Mouse (Mus musculus) c-Kit-positive CD71-negative TER-119-negative erythroid progenitor cells, embryonic 14.5 days (primary cell): ENCODE results near the gene Tle4.

Experiments used
- DNase-seq: peaks from one replicate; pipeline ENCODE4 v3.0.0-alpha.2; 2013; ENCODE audit warnings: low read depth

Tle4 gene

GRCm38 (mm10) chr19:14519186-14519585 is 78.7 kb downstream of the Tle4 start:
- DNase-seq = no peak

- no peak for DNase-seq
Observed at GRCm38 (mm10) chr19:14518438-14519044, 79.3 kb downstream of the Tle4 start.

GRCm38 (mm10) chr19:14516420-14516819 is 81.4 kb downstream of the Tle4 start:
- no peak for DNase-seq

GRCm38 (mm10) chr19:14508819-14509218 is 89.0 kb downstream of the Tle4 start:
- no peak for DNase-seq

- DNase-seq = no peak
Observed at GRCm38 (mm10) chr19:14507911-14508310, 89.9 kb downstream of the Tle4 start.

- DNase-seq = no peak
Observed at GRCm38 (mm10) chr19:14506875-14507670, 90.8 kb downstream of the Tle4 start.

GRCm38 (mm10) chr19:14505885-14506548 is 91.8 kb downstream of the Tle4 start:
- DNase-seq = no peak

GRCm38 (mm10) chr19:14505401-14505800 is 92.5 kb downstream of the Tle4 start:
- DNase-seq = no peak

GRCm38 (mm10) chr19:14503862-14504261 is 94.0 kb downstream of the Tle4 start:
- DNase-seq = peak; percentile 9

GRCm38 (mm10) chr19:14502234-14502633 is 95.6 kb downstream of the Tle4 start:
- no peak for DNase-seq

- DNase-seq = no peak
Observed at GRCm38 (mm10) chr19:14499835-14500425, 97.9 kb downstream of the Tle4 start.

GRCm38 (mm10) chr19:14493047-14493446 is 104.8 kb downstream of the Tle4 start:
- DNase-seq = no peak

GRCm38 (mm10) chr19:14487180-14487579 is 110.7 kb downstream of the Tle4 start:
- no peak for DNase-seq

GRCm38 (mm10) chr19:14485176-14485575 is 112.7 kb downstream of the Tle4 start:
- DNase-seq = no peak

GRCm38 (mm10) chr19:14482562-14483138 is 115.2 kb downstream of the Tle4 start:
- DNase-seq = no peak

- no peak for DNase-seq
Observed at GRCm38 (mm10) chr19:14481796-14482561, 115.9 kb downstream of the Tle4 start.

GRCm38 (mm10) chr19:14479711-14480110 is 118.1 kb downstream of the Tle4 start:
- DNase-seq = no peak

- no peak for DNase-seq
Observed at GRCm38 (mm10) chr19:14469325-14469724, 128.5 kb downstream of the Tle4 start.

- DNase-seq = no peak
Observed at GRCm38 (mm10) chr19:14468733-14469132, 129.1 kb downstream of the Tle4 start.

- DNase-seq = no peak
Observed at GRCm38 (mm10) chr19:14466020-14466419, 131.8 kb downstream of the Tle4 start.

- no peak for DNase-seq
Observed at GRCm38 (mm10) chr19:14463281-14464079, 134.4 kb downstream of the Tle4 start.
